Mouse (Mus musculus) embryonic facial prominence, embryonic 13.5 days (tissue): ENCODE data around the gene Mrpl43. TPM values are rescaled to one million over a fixed set of nuclear protein-coding genes. Genes with fewer than 3 reads are reported as not detected.

Experiments
- ATAC-seq: fragments of 200-750 bp; cut with Nextera tagmentation; 2 replicates; pipeline ENCODE4 v1.8.0; 2017; ENCODE audit warnings: low read depth; ENCODE audit not compliant: insufficient number of reproducible peaks, insufficient read depth, low FRiP score, low TSS enrichment
- H3K27ac ChIP-seq: fragments of 300-500 bp; sonication (generic); 2 replicates; pipeline ENCODE4 v1.5.1; 2015; ENCODE audit warnings: moderate library complexity, mild to moderate bottlenecking, inconsistent platforms
- H3K27me3 ChIP-seq: fragments of 300-500 bp; sonication (generic); 2 replicates; pipeline ENCODE4 v1.6.1; 2015; ENCODE audit warnings: mild to moderate bottlenecking, inconsistent platforms
- H3K36me3 ChIP-seq: fragments of 300-500 bp; sonication (generic); 2 replicates; pipeline ENCODE4 v1.6.1; 2015; ENCODE audit warnings: mild to moderate bottlenecking, inconsistent platforms
- H3K4me1 ChIP-seq: fragments of 300-500 bp; sonication (generic); 2 replicates; pipeline ENCODE4 v1.6.1; 2015; ENCODE audit warnings: inconsistent platforms
- H3K4me2 ChIP-seq: fragments of 300-500 bp; sonication (generic); 2 replicates; pipeline ENCODE4 v1.6.1; 2015; ENCODE audit warnings: moderate library complexity, mild to moderate bottlenecking, inconsistent platforms
- H3K4me3 ChIP-seq: fragments of 300-500 bp; sonication (generic); 2 replicates; pipeline ENCODE4 v1.5.1; 2015; ENCODE audit warnings: mild to moderate bottlenecking, inconsistent platforms
- H3K9ac ChIP-seq: fragments of 300-500 bp; sonication (generic); 2 replicates; pipeline ENCODE4 v1.6.1; 2015; ENCODE audit warnings: mild to moderate bottlenecking, inconsistent platforms
- H3K9me3 ChIP-seq: fragments of 300-500 bp; sonication (generic); 2 replicates; pipeline ENCODE4 v1.6.1; 2016; ENCODE audit warnings: inconsistent platforms
- WGBS: fragments of 180-500 bp; shearing (Covaris S2); methylation state at CpG from one replicate; pipeline ENCODE4 v1.1.7; 2015; ENCODE audit warnings: mixed read lengths; 5-methylcytosine and 5-hydroxymethylcytosine counted together
- polyA plus RNA-seq: library from polyadenylated mRNA; unstranded; fragments of >200 nt; fragmentation: Nextera tagmentation; extraction: Ambion mirVana; gene quantifications from 2 replicates; pipeline ENCODE4 v1.2.1, GENCODE M21; 2015

Mrpl43 gene
- polyA plus RNA-seq, 1 experiment from 2014 or later: 81.2 TPM

GRCm38 (mm10) chr19:45015518-45016281 is 9.5 kb upstream of the Mrpl43 start:
- Histone ChIP-seq H3K4me2 (peak overlapping the region; percentile 94), H3K4me3 (peak overlapping the region; percentile 71), H3K9ac (peak overlapping the region; percentile 77), H3K27me3 (no peaks in the 10 kb centered on the region), H3K4me1 (peaks cover 66% of the 10 kb centered on the region), H3K27ac (peak overlapping the region; percentile 99), H3K9me3 (no peaks in the 10 kb centered on the region), H3K36me3 (peaks cover 17% of the 10 kb centered on the region)
- under 1% methylated on average over 34 of the region's 34 CpGs for WGBS
- ATAC-seq: 0 out of 2 replicates have a peak, but pooled peaks have one; percentile 5

GRCm38 (mm10) chr19:45014981-45015402 is 8.8 kb upstream of the Mrpl43 start:
- Histone ChIP-seq H3K9me3 (no peaks in the 10 kb centered on the region), H3K27me3 (no peaks in the 10 kb centered on the region), H3K27ac (peak overlapping the region; percentile 99), H3K4me2 (peak overlapping the region; percentile 94), H3K4me3 (peak overlapping the region; percentile 71), H3K4me1 (peaks cover 59% of the 10 kb centered on the region), H3K9ac (peak overlapping the region; percentile 77), H3K36me3 (peaks cover 24% of the 10 kb centered on the region)
- WGBS: 0% methylated on average over 25 of the region's 25 CpGs
- ATAC-seq: 0 out of 2 replicates have a peak, but pooled peaks have one; percentile 5

- H3K4me1 ChIP-seq: peaks cover 54% of the 10 kb centered on the region
- peaks cover 28% of the 10 kb centered on the region for H3K36me3 ChIP-seq
- peak within 1 kb of the TSS; percentile 77 for H3K9ac ChIP-seq
- H3K27me3 ChIP-seq: no peaks in the 10 kb centered on the region
- H3K9me3 ChIP-seq: no peaks in the 10 kb centered on the region
- ATAC-seq: no peak
- H3K4me2 ChIP-seq: peak within 1 kb of the TSS; percentile 94
- 3% methylated on average over 10 of the region's 10 CpGs for WGBS
- peak within 1 kb of the TSS; percentile 71 for H3K4me3 ChIP-seq
- peak within 1 kb of the TSS; percentile 99 for H3K27ac ChIP-seq
Observed at GRCm38 (mm10) chr19:45014335-45014971, 8.2 kb upstream of the Mrpl43 start, which contains the start of gene Lzts2. TSS of gene Lzts2 (plus strand) at chr19:45014414.

GRCm38 (mm10) chr19:45013581-45014225 is 7.5 kb upstream of the Mrpl43 start:
- Histone ChIP-seq H3K9me3 (no peaks in the 10 kb centered on the region), H3K27ac (peak overlapping the region; percentile 99), H3K4me1 (peaks cover 47% of the 10 kb centered on the region), H3K4me2 (peak overlapping the region; percentile 94), H3K36me3 (peaks cover 34% of the 10 kb centered on the region), H3K9ac (no peak overlapping the region), H3K27me3 (no peaks in the 10 kb centered on the region), H3K4me3 (no peak overlapping the region)
- no peak for ATAC-seq
- 30% methylated on average over 6 of the region's 6 CpGs for WGBS

- peak overlapping the region; percentile 56 for H3K9ac ChIP-seq
- H3K4me3 ChIP-seq: no peak overlapping the region
- no peaks in the 10 kb centered on the region for H3K9me3 ChIP-seq
- WGBS: 30% methylated on average over 6 of the region's 6 CpGs
- H3K27ac ChIP-seq: peak overlapping the region; percentile 99
- peaks cover 42% of the 10 kb centered on the region for H3K36me3 ChIP-seq
- peaks cover 53% of the 10 kb centered on the region for H3K4me1 ChIP-seq
- no peak for ATAC-seq
- no peak overlapping the region for H3K4me2 ChIP-seq
- H3K27me3 ChIP-seq: no peaks in the 10 kb centered on the region
Observed at GRCm38 (mm10) chr19:45012636-45013035, 6.4 kb upstream of the Mrpl43 start.

GRCm38 (mm10) chr19:45012219-45012618 is 6.0 kb upstream of the Mrpl43 start:
- no peak overlapping the region for H3K4me2 ChIP-seq
- 66% methylated on average over 8 of the region's 8 CpGs for WGBS
- no peak overlapping the region for H3K4me3 ChIP-seq
- no peaks in the 10 kb centered on the region for H3K9me3 ChIP-seq
- no peaks in the 10 kb centered on the region for H3K27me3 ChIP-seq
- H3K4me1 ChIP-seq: peaks cover 57% of the 10 kb centered on the region
- H3K9ac ChIP-seq: peak overlapping the region; percentile 56
- H3K27ac ChIP-seq: peak overlapping the region; percentile 99
- ATAC-seq: no peak
- H3K36me3 ChIP-seq: peaks cover 42% of the 10 kb centered on the region

GRCm38 (mm10) chr19:45010646-45011045 is 4.4 kb upstream of the Mrpl43 start:
- Histone ChIP-seq H3K27me3 (no peaks in the 10 kb centered on the region), H3K4me1 (peaks cover 49% of the 10 kb centered on the region), H3K27ac (no peak overlapping the region), H3K36me3 (peaks cover 42% of the 10 kb centered on the region), H3K9ac (0 out of 2 replicates have a peak overlapping the region, but pooled peaks have one; percentile 32), H3K4me3 (no peak overlapping the region), H3K4me2 (no peak overlapping the region), H3K9me3 (no peaks in the 10 kb centered on the region)
- 90% methylated on average over 4 of the region's 4 CpGs for WGBS
- ATAC-seq: no peak

GRCm38 (mm10) chr19:45007425-45008191 is 1.4 kb upstream of the Mrpl43 start:
- Histone ChIP-seq H3K36me3 (peaks cover 63% of the 10 kb centered on the region), H3K4me3 (peak overlapping the region; percentile 95)

GRCm38 (mm10) chr19:45007021-45007420 is 779 bp upstream of the Mrpl43 start:
- Histone ChIP-seq H3K9ac (peak overlapping the region; percentile 83), H3K4me3 (peak overlapping the region; percentile 95), H3K27ac (peak overlapping the region; percentile 86), H3K4me1 (peaks cover 28% of the 10 kb centered on the region), H3K9me3 (no peaks in the 10 kb centered on the region), H3K27me3 (no peaks in the 10 kb centered on the region), H3K4me2 (peak overlapping the region; percentile 96), H3K36me3 (peaks cover 65% of the 10 kb centered on the region)
- WGBS: 40% methylated on average over 17 of the region's 17 CpGs
- ATAC-seq: no peak

More at GRCm38 (mm10) chr19:45007425-45008191, 1.4 kb upstream of the Mrpl43 start:
- peak overlapping the region; percentile 83 for H3K9ac ChIP-seq
- peak overlapping the region; percentile 96 for H3K4me2 ChIP-seq
- H3K4me1 ChIP-seq: peaks cover 33% of the 10 kb centered on the region
- no peaks in the 10 kb centered on the region for H3K9me3 ChIP-seq
- H3K27ac ChIP-seq: peak overlapping the region; percentile 86
- no peak for ATAC-seq
- no peaks in the 10 kb centered on the region for H3K27me3 ChIP-seq
- 93% methylated on average over 20 of the region's 20 CpGs for WGBS

- Histone ChIP-seq H3K4me2 (peak within 1 kb of the TSS; percentile 96), H3K4me3 (peak within 1 kb of the TSS; percentile 95), H3K27me3 (no peaks in the 10 kb centered on the region), H3K9me3 (no peaks in the 10 kb centered on the region), H3K36me3 (peaks cover 65% of the 10 kb centered on the region), H3K4me1 (peaks cover 28% of the 10 kb centered on the region), H3K9ac (peak within 1 kb of the TSS; percentile 83), H3K27ac (peak within 1 kb of the TSS; percentile 86)
- ATAC-seq: no peak
- WGBS: 10% methylated on average over 16 of the region's 16 CpGs
Observed at GRCm38 (mm10) chr19:45005444-45005843, 798 bp downstream of the Mrpl43 start, which contains the start of gene Twnk. TSS of gene Twnk (plus strand) at chr19:45005663.
